Mouse (Mus musculus) embryonic fibroblast, embryonic 13.5 days (primary cell): ENCODE measurements at regions not wholly inside any gene's neighbourhood (a gene's known extent, or its start where the extent isn't known, plus 50 kb on each side); places are given as distances from the start of the nearest gene placed in this dataset.

ENCODE experiments used
- CTCF ChIP-seq: IDR thresholded peaks from 2 replicates; pipeline ENCODE4 v1.5.1; 2011; ENCODE audit warnings: mild to moderate bottlenecking, control low read depth, low read length, moderate library complexity, borderline replicate concordance; ENCODE audit not compliant: insufficient read depth
- POLR2A ChIP-seq: IDR thresholded peaks from 2 replicates; pipeline ENCODE4 v1.6.1; 2011; ENCODE audit warnings: low read depth, mild to moderate bottlenecking, control low read depth, low read length, moderate library complexity

GRCm38 (mm10) chr13:35328320-35328719 lies 301.4 kb upstream of the Eci2 start:
- TF ChIP-seq CTCF (no peak), POLR2A (no peak)
